18 mouse cellular contexts compared by ENCODE assay signal in the genomic region with DNA sequence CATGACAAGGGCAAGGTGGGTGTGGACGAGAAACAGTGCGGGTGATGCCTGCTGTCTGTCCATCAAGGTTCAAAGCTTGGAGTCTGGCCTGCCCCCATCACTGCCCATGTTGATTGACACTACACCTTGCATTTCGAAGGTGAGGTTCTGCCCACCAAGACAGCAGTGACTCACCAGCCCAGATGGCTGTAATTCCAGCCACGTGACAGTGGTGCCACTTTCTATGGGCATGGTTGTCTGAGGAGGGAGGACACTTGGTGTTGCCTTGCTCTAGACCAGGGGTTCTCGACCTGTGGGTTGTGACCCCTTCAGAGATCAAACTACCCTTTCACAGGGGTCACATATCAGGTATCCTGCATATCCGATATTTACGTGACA.
DNase-seq lines count a peak whose midpoint lies in the region; ATAC-seq lines count a peak whose summit lies in the region.
"Had no signal": no experiment of that assay in that cellular context is flagged by ENCODE, and none has a peak within 500 bp of the region (broad histone marks: within the 10 kb centered on the region; RNA-seq: fewer than 3 reads in every experiment).

No protein-coding gene starts in this region.

- no peaks in the 10 kb centered on the region for H3K27me3 ChIP-seq in heart, embryonic 11.5 days (ENCODE audit: control insufficient read depth, insufficient read depth, low read length)
- no peaks in the 10 kb centered on the region for H3K27me3 ChIP-seq in kidney, embryonic 14.5 days (ENCODE audit: control insufficient read depth, insufficient read depth, low read length)
- no peaks in the 10 kb centered on the region for H3K27me3 ChIP-seq in intestine, embryonic 16.5 days (replicated peaks; ENCODE audit: control insufficient read depth, insufficient read depth, low read length)
- H3K27me3 ChIP-seq: forebrain, embryonic 15.5 days had no signal

- no peak for DNase-seq in heart, adult 8-10 months (ENCODE audit: low spot score)
- no peak for DNase-seq in kidney, postnatal 25 days
- DNase-seq in brain, adult 2 months (ENCODE audit: low read depth, low spot score) = peak; percentile 79
- DNase-seq in testis, postnatal 10 days (ENCODE audit: low spot score) = no peak
- DNase-seq: adrenal gland, adult 8-10 months; cerebellum, adult 9-11 months; layer of hippocampus, adult 9-11 months; liver; lung, adult 18-20 months; midbrain, embryonic 14.5 days; right cerebral cortex, postnatal 4 days; thymus, postnatal 14 days had no signal

- peak overlapping the region; percentile 39; the same call in 1 of the 2 replicates for H3K4me2 ChIP-seq in heart, embryonic 11.5 days
- H3K4me2 ChIP-seq in kidney, embryonic 14.5 days (replicated peaks; ENCODE audit: low read depth, low read length) = no peak overlapping the region
- H3K4me2 ChIP-seq in intestine, embryonic 16.5 days (ENCODE audit: low read depth, low read length) = no peak overlapping the region
- H3K4me2 ChIP-seq: forebrain, embryonic 15.5 days had no signal

- no peaks in the 10 kb centered on the region for H3K36me3 ChIP-seq in heart, embryonic 11.5 days (ENCODE audit: control insufficient read depth, insufficient read depth, low read length)
- H3K36me3 ChIP-seq in kidney, embryonic 14.5 days (ENCODE audit: control insufficient read depth, insufficient read depth, low read length) = no peaks in the 10 kb centered on the region
- no peaks in the 10 kb centered on the region for H3K36me3 ChIP-seq in intestine, embryonic 16.5 days (ENCODE audit: control insufficient read depth, insufficient read depth, low read length)
- H3K36me3 ChIP-seq: forebrain, embryonic 15.5 days had no signal

- H3K9ac ChIP-seq in heart, embryonic 11.5 days (ENCODE audit: low read depth, low read length) = no peak overlapping the region
- no peak overlapping the region for H3K9ac ChIP-seq in kidney, embryonic 14.5 days (ENCODE audit: low read depth, low read length)
- no peak overlapping the region for H3K9ac ChIP-seq in intestine, embryonic 16.5 days (ENCODE audit: low read depth, low read length)
- H3K9ac ChIP-seq: forebrain, embryonic 15.5 days had no signal

- ATAC-seq in heart, embryonic 11.5 days (replicated peaks; ENCODE audit: insufficient number of reproducible peaks, low FRiP score, low TSS enrichment) = no peak
- ATAC-seq in kidney, embryonic 14.5 days (ENCODE audit: low FRiP score, low TSS enrichment) = no peak
- peak; percentile 3; the same call in 1 of the 2 replicates for ATAC-seq in intestine, embryonic 16.5 days
- ATAC-seq: CD4-positive, CD25-positive, alpha-beta regulatory T cell, adult 4 months; forebrain, embryonic 15.5 days had no signal

- WGBS in heart, embryonic 11.5 days (ENCODE audit: insufficient replicate concordance) = 64% methylated on average over 7 of the region's 7 CpGs
- WGBS in kidney, embryonic 14.5 days = 65% methylated on average over 7 of the region's 7 CpGs
- 73% methylated on average over 7 of the region's 7 CpGs for WGBS in intestine, embryonic 16.5 days

- no peak overlapping the region for H3K4me3 ChIP-seq in heart, embryonic 11.5 days (ENCODE audit: low read depth, low read length)
- no peak overlapping the region for H3K4me3 ChIP-seq in kidney, embryonic 14.5 days (ENCODE audit: low read length)
- H3K4me3 ChIP-seq in intestine, embryonic 16.5 days (ENCODE audit: low read length) = no peak overlapping the region
- H3K4me3 ChIP-seq: forebrain, embryonic 15.5 days had no signal

- peaks cover 82% of the 10 kb centered on the region for H3K4me1 ChIP-seq in heart, embryonic 11.5 days (ENCODE audit: control insufficient read depth, insufficient read depth, low read length)
- H3K4me1 ChIP-seq in kidney, embryonic 14.5 days (ENCODE audit: control insufficient read depth, insufficient read depth, low read length) = peaks cover 48% of the 10 kb centered on the region
- peaks cover 37% of the 10 kb centered on the region for H3K4me1 ChIP-seq in intestine, embryonic 16.5 days (ENCODE audit: control insufficient read depth, insufficient read depth, low read length)

- H3K27ac ChIP-seq in heart, embryonic 11.5 days (ENCODE audit: low read depth, low read length) = peak overlapping the region; percentile 89
- H3K27ac ChIP-seq in kidney, embryonic 14.5 days (ENCODE audit: low read depth, low read length) = peak overlapping the region; percentile 49; the same call in 1 of the 2 replicates
- H3K27ac ChIP-seq in intestine, embryonic 16.5 days (ENCODE audit: low read length) = peak overlapping the region; percentile 29; the same call in 1 of the 2 replicates
- H3K27ac ChIP-seq: forebrain, embryonic 15.5 days; macrophage had no signal

- no peaks in the 10 kb centered on the region for H3K9me3 ChIP-seq in heart, embryonic 11.5 days (replicated peaks; ENCODE audit: control insufficient read depth, low read length)
- H3K9me3 ChIP-seq in kidney, embryonic 14.5 days (ENCODE audit: control insufficient read depth, low read length) = no peaks in the 10 kb centered on the region
- no peaks in the 10 kb centered on the region for H3K9me3 ChIP-seq in intestine, embryonic 16.5 days (ENCODE audit: control insufficient read depth, low read length)
- H3K9me3 ChIP-seq: forebrain, embryonic 15.5 days had no signal

Comparison
In these comparisons a context has a peak if more than half of its experiments do, and no peak if none do; other contexts are left out.
1. H3K27ac ChIP-seq: peak in every context shown above with its lines; median percentile 89 in heart, embryonic 11.5 days; 49 in kidney, embryonic 14.5 days; 29 in intestine, embryonic 16.5 days.